Mouse (Mus musculus) small intestine, adult 2 months (tissue): Measurements from ENCODE around the gene Slc28a3. TPM values are rescaled to one million over a fixed set of nuclear protein-coding genes. Genes with fewer than 3 reads are reported as not detected.

Experiments used
- H3K27ac ChIP-seq: fragments of 200-500 bp; 2 replicates; pipeline ENCODE4 v1.5.1; 2012; ENCODE audit warnings: low read depth, low read length, control low read depth, inconsistent platforms; ENCODE audit not compliant: insufficient read depth
- H3K27me3 ChIP-seq: fragments of 200-500 bp; 2 replicates; pipeline ENCODE4 v1.6.1; 2012; ENCODE audit warnings: mild to moderate bottlenecking, moderate library complexity, low read length, inconsistent platforms; ENCODE audit not compliant: control insufficient read depth, insufficient read depth
- H3K36me3 ChIP-seq: fragments of 200-500 bp; 2 replicates; pipeline ENCODE4 v1.6.1; 2012; ENCODE audit warnings: mild to moderate bottlenecking, low read length, control low read depth, inconsistent platforms; ENCODE audit not compliant: control insufficient read depth, insufficient read depth
- H3K4me1 ChIP-seq: fragments of 200-500 bp; 2 replicates; pipeline ENCODE4 v1.6.1; 2012; ENCODE audit warnings: low read length, inconsistent platforms, mixed read lengths; ENCODE audit not compliant: control insufficient read depth, insufficient read depth, insufficient read length
- H3K4me3 ChIP-seq: fragments of 200-500 bp; 2 replicates; pipeline ENCODE4 v1.5.1; 2012; ENCODE audit warnings: low read depth, mild to moderate bottlenecking, control low read depth, inconsistent platforms, low read length, moderate library complexity
- CTCF ChIP-seq: fragments of 200-500 bp; IDR thresholded peaks from 2 replicates; pipeline ENCODE4 v1.5.1; 2012; ENCODE audit warnings: low read depth, mild to moderate bottlenecking, control low read depth, inconsistent platforms, low read length, moderate library complexity, mixed read lengths; ENCODE audit not compliant: insufficient replicate concordance, insufficient read length; ENCODE audit errors: extremely low read depth
- POLR2A ChIP-seq: fragments of 200-500 bp; IDR thresholded peaks from 2 replicates; pipeline ENCODE4 v1.6.1; 2012; ENCODE audit warnings: low read depth, mild to moderate bottlenecking, control low read depth, inconsistent platforms, low read length, moderate library complexity
- WGBS: fragments of 180-500 bp; shearing (Covaris S2); methylation state at CpG from one replicate; pipeline ENCODE4 v1.1.7; 2018; 5-methylcytosine and 5-hydroxymethylcytosine counted together
- polyA plus RNA-seq: library from polyadenylated mRNA; depleted of rRNA; stranded (reverse); fragments of >200 nt; gene quantifications from 2 replicates; pipeline ENCODE4 v1.2.3, GENCODE M21; 2012

Slc28a3 gene
- polyA plus RNA-seq, 1 experiment, result 3.7 TPM

DNA sequence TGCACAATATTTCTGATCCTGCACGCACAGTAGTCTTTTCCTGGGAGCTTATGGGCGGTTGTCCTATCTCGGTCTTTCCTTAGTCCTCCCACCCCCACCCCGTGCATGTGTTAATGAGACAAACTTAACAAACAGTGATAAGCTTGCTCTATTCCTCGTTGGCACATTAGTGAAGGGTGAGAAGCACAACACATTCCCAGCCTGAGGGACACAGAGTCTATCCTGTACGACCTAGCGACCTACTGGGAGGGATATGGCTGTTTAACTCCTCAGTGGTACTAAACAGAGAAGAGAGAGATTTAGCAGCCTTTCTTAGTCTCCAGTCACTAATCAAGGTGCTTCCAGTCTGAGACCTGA lies 86.9 kb downstream of the Slc28a3 start:
- WGBS, result 36% methylated on average over 7 of the region's 7 CpGs
- Histone ChIP-seq H3K27me3 (peaks cover 13% of the 10 kb centered on the region), H3K36me3 (no peaks in the 10 kb centered on the region), H3K4me1 (no peaks in the 10 kb centered on the region), H3K27ac (no peak overlapping the region), H3K4me3 (no peak overlapping the region)
- no peak for TF ChIP-seq POLR2A
- TF ChIP-seq CTCF, result no peak

GRCm38 (mm10) chr13:58523011-58523760 lies 87.5 kb downstream of the Slc28a3 start:
- TF ChIP-seq CTCF (no peak), POLR2A (no peak)
- H3K36me3 ChIP-seq, result no peaks in the 10 kb centered on the region
- H3K27me3 ChIP-seq, result peaks cover 13% of the 10 kb centered on the region
- no peaks in the 10 kb centered on the region for H3K4me1 ChIP-seq
- H3K4me3 ChIP-seq, result no peak overlapping the region
- 5% methylated on average over 20 of the region's 20 CpGs for WGBS
- no peak overlapping the region for H3K27ac ChIP-seq

DNA sequence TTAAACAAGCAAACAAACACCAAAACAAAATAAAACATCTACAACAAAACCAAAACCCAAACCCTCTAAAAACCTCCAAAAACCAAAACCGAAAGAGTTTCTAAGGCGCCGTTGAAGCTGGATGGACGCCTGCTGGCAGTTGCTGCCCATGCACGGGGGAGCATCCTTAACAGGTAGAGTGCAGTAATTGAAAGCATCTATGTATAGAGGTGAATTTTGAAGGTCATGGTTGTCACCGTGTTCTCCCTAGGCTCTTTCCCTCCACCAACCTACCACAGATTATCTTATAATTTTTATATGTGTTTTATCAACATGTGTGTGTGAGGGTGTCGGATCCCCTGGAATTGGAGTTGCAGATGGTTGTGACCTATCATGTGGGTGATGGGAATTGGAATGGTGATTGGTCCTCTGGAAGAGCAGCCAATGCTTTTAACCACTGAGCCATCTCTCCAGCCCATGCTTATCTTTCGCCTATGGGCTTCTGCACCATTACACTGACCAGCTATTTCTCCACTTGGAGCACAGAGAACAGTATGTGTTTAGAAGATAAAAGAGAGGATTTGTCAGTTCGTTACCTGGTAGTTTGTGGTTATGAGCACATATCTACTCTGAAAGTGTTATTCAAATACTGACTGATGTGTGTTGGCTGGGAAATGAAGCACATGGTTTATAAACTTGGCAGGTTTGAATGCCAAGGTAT lies 89.2 kb downstream of the Slc28a3 start:
- no peaks in the 10 kb centered on the region for H3K4me1 ChIP-seq
- H3K27ac ChIP-seq, result no peak overlapping the region

GRCm38 (mm10) chr13:58520580-58521330 lies 89.9 kb downstream of the Slc28a3 start:
- Histone ChIP-seq H3K4me3 (no peak overlapping the region), H3K27ac (no peak overlapping the region), H3K27me3 (peaks cover 13% of the 10 kb centered on the region), H3K36me3 (no peaks in the 10 kb centered on the region), H3K4me1 (no peaks in the 10 kb centered on the region)
- TF ChIP-seq POLR2A (no peak), CTCF (no peak)
- 55% methylated on average over 7 of the region's 7 CpGs for WGBS

More for the DNA sequence above, 89.2 kb downstream of the Slc28a3 start:
- TF ChIP-seq POLR2A, result no peak
- no peak for TF ChIP-seq CTCF
- Histone ChIP-seq H3K4me3 (no peak overlapping the region), H3K27me3 (peaks cover 13% of the 10 kb centered on the region), H3K36me3 (no peaks in the 10 kb centered on the region)
- 81% methylated on average over 9 of the region's 9 CpGs for WGBS

DNA sequence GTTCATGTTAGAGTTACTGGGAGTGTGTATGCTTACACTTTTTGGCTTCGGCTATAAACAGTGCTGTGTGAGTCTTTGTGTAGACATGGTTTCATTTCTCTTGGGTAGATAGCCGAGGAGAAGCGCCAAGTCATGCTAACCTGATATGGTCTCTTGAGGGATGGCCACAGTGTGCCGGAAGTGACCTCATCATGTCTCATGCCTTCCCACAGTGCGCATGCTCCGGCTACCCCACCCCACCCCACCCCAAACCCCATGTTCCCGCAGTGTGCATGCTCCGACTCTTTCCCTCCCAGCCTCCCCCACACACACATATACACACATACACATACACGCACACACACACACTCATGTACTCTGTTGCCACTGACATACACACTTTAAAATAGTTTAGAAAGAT lies 90.6 kb downstream of the Slc28a3 start:
- Histone ChIP-seq H3K4me3 (no peak overlapping the region), H3K27ac (no peak overlapping the region), H3K4me1 (no peaks in the 10 kb centered on the region), H3K36me3 (no peaks in the 10 kb centered on the region), H3K27me3 (peaks cover 13% of the 10 kb centered on the region)
- 72% methylated on average over 9 of the region's 9 CpGs for WGBS
- no peak for TF ChIP-seq POLR2A
- TF ChIP-seq CTCF, result no peak

- TF ChIP-seq POLR2A, result no peak
- 0 out of 2 replicates have a peak, but pooled peaks have one; percentile 21 for TF ChIP-seq CTCF
- Histone ChIP-seq H3K36me3 (no peaks in the 10 kb centered on the region), H3K4me1 (no peaks in the 10 kb centered on the region), H3K27me3 (no peaks in the 10 kb centered on the region), H3K4me3 (no peak overlapping the region), H3K27ac (no peak overlapping the region)
- WGBS, result 96% methylated on average over 4 of the region's 4 CpGs
Measured at GRCm38 (mm10) chr13:58516277-58516676, 94.4 kb downstream of the Slc28a3 start.

DNA sequence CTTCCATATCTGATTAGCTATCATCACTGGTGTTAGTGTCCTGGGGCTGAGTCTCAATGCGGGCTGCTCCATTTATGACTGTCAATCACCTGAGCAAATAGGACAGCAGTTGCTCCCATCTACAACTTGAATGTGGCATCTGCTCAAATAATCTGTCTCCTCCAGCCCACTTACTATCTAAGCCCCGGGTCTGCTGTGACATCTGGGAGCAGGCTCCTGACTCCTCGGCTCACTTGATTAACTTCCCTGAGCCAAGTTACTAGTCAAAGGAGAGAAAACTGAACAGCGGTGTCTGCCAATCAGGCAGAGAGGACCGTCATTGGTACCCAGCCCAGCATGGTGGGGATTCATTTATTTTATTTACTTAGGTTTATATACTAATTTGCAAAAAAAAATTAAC lies 95.0 kb downstream of the Slc28a3 start:
- TF ChIP-seq CTCF (no peak), POLR2A (no peak)
- Histone ChIP-seq H3K4me1 (no peaks in the 10 kb centered on the region), H3K27ac (no peak overlapping the region), H3K36me3 (no peaks in the 10 kb centered on the region), H3K27me3 (no peaks in the 10 kb centered on the region), H3K4me3 (no peak overlapping the region)
- 85% methylated on average over 5 of the region's 5 CpGs for WGBS
